23 mouse cellular contexts compared by ENCODE assay signal in the genomic region with DNA sequence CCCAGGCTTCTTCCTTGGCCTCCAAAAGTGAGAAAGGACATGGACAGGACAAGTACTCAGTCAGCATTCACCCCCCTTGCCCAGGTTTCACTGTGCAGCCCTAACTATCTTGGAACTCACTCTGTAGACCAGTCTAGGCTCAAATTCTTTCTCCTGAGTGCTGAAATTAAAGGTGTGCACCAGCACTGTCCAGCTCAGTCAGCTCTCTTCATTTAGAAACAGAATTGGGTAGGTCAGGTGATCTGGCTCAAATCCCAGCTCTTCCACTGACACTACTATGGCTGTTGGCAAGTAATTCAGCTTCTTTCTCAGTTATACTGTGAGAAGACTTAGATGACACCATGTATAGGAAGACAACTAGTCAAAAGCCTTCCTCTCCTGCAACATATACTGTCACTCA. TPM values are rescaled to one million over a fixed set of nuclear protein-coding genes. Genes with fewer than 3 reads are reported as not detected.
A peak's percentile ranks its signal among the peaks of the same experiment; 100 is the strongest.
DNase-seq lines count a peak whose midpoint lies in the region; ATAC-seq and TF ChIP-seq lines count a peak whose summit lies in the region.
"Had no signal": no experiment of that assay in that cellular context is flagged by ENCODE, and none has a peak within 500 bp of the region (broad histone marks: within the 10 kb centered on the region; RNA-seq: fewer than 3 reads in every experiment).

No protein-coding gene starts in this region.

- TF ChIP-seq CTCF in kidney, adult 2 months (conservative IDR thresholded peaks at IDR 0.05; ENCODE audit: insufficient read depth, insufficient read length, low read depth, low read length), result no peak
- TF ChIP-seq CTCF in liver, adult 2 months (IDR thresholded peaks at IDR 0.05; ENCODE audit: low read depth, low read length), result no peak

- TF ChIP-seq POLR2A in kidney, adult 2 months (IDR thresholded peaks at IDR 0.05; ENCODE audit: low read depth, low read length), result no peak
- TF ChIP-seq POLR2A in liver, adult 2 months (IDR thresholded peaks at IDR 0.05; ENCODE audit: extremely low read depth, insufficient read depth, low read length), result no peak

- H3K4me3 ChIP-seq in heart, embryonic 13.5 days, result no peak overlapping the region
- H3K4me3 ChIP-seq in kidney, adult 2 months (ENCODE audit: insufficient read depth, low read depth, low read length), result no peak overlapping the region
- no peak overlapping the region for H3K4me3 ChIP-seq in kidney, embryonic 16.5 days (ENCODE audit: low read length)
- H3K4me3 ChIP-seq in liver, adult 2 months (ENCODE audit: insufficient read depth, low read depth, low read length), result no peak overlapping the region
- H3K4me3 ChIP-seq in liver, embryonic 11.5 days (ENCODE audit: low read depth, low read length), result no peak overlapping the region
- H3K4me3 ChIP-seq: forebrain, embryonic 13.5 days; left cerebral cortex, adult 2 months; limb, embryonic 12.5 days had no signal

- no peak overlapping the region for H3K4me2 ChIP-seq in heart, embryonic 13.5 days
- no peak overlapping the region for H3K4me2 ChIP-seq in kidney, embryonic 16.5 days (replicated peaks; ENCODE audit: low read depth, low read length)
- no peak overlapping the region for H3K4me2 ChIP-seq in liver, embryonic 11.5 days
- H3K4me2 ChIP-seq: forebrain, embryonic 13.5 days; limb, embryonic 12.5 days had no signal

- H3K27ac ChIP-seq in heart, embryonic 13.5 days (replicated peaks), result peak overlapping the region; percentile 68
- H3K27ac ChIP-seq in kidney, adult 2 months (ENCODE audit: insufficient read depth, low read depth, low read length), result no peak overlapping the region
- H3K27ac ChIP-seq in kidney, embryonic 16.5 days (ENCODE audit: low read length), result no peak overlapping the region
- H3K27ac ChIP-seq in liver, adult 2 months (replicated peaks; ENCODE audit: insufficient read depth, low read depth, low read length), result no peak overlapping the region
- H3K27ac ChIP-seq in liver, embryonic 11.5 days (ENCODE audit: low read depth, low read length), result no peak overlapping the region
- H3K27ac ChIP-seq: forebrain, embryonic 13.5 days; left cerebral cortex, adult 2 months; limb, embryonic 12.5 days; liver, embryonic 14.5 days; macrophage had no signal

- no peaks in the 10 kb centered on the region for H3K27me3 ChIP-seq in heart, embryonic 13.5 days (replicated peaks)
- no peaks in the 10 kb centered on the region for H3K27me3 ChIP-seq in kidney, adult 2 months (replicated peaks; ENCODE audit: control insufficient read depth, insufficient read depth, low read length)
- H3K27me3 ChIP-seq in kidney, embryonic 16.5 days (ENCODE audit: insufficient read depth, low read length), result no peaks in the 10 kb centered on the region
- no peaks in the 10 kb centered on the region for H3K27me3 ChIP-seq in liver, adult 2 months (ENCODE audit: control insufficient read depth, insufficient read depth, low read length)
- H3K27me3 ChIP-seq in liver, embryonic 11.5 days (replicated peaks; ENCODE audit: control insufficient read depth, insufficient read depth, low read length), result no peaks in the 10 kb centered on the region
- H3K27me3 ChIP-seq: forebrain, embryonic 13.5 days; limb, embryonic 12.5 days had no signal

- H3K36me3 ChIP-seq in heart, embryonic 13.5 days, result peaks cover 46% of the 10 kb centered on the region
- H3K36me3 ChIP-seq in kidney, adult 2 months (ENCODE audit: control insufficient read depth, insufficient read depth, low read length), result no peaks in the 10 kb centered on the region
- peaks cover 10% of the 10 kb centered on the region for H3K36me3 ChIP-seq in kidney, embryonic 16.5 days (ENCODE audit: insufficient read depth, low read length)
- peaks cover 8% of the 10 kb centered on the region for H3K36me3 ChIP-seq in liver, adult 2 months (ENCODE audit: control insufficient read depth, insufficient read depth, low read length)
- peaks cover 9% of the 10 kb centered on the region; the same call in 1 of the 2 replicates for H3K36me3 ChIP-seq in liver, embryonic 11.5 days (ENCODE audit: control insufficient read depth, insufficient read depth, low read length)

- ATAC-seq in heart, embryonic 13.5 days (ENCODE audit: extremely low read depth, insufficient number of reproducible peaks, low FRiP score, low TSS enrichment), result no peak
- ATAC-seq in kidney, embryonic 16.5 days (ENCODE audit: low FRiP score, low TSS enrichment), result no peak
- ATAC-seq in liver, embryonic 11.5 days (replicated peaks; ENCODE audit: low FRiP score), result no peak
- ATAC-seq: activated CD4-positive, CD25-positive, alpha-beta regulatory T cell, adult 4 months; forebrain, embryonic 13.5 days; hindbrain, embryonic 16.5 days had no signal

- no peak overlapping the region for H3K9ac ChIP-seq in heart, embryonic 13.5 days
- H3K9ac ChIP-seq in kidney, embryonic 16.5 days (replicated peaks; ENCODE audit: low read length), result no peak overlapping the region
- H3K9ac ChIP-seq in liver, adult 2 months (ENCODE audit: low read depth, low read length), result no peak overlapping the region
- H3K9ac ChIP-seq in liver, embryonic 11.5 days (ENCODE audit: low read depth, low read length), result no peak overlapping the region
- H3K9ac ChIP-seq: forebrain, embryonic 13.5 days; limb, embryonic 12.5 days; liver, embryonic 14.5 days had no signal

- peaks cover 31% of the 10 kb centered on the region for H3K4me1 ChIP-seq in heart, embryonic 13.5 days
- H3K4me1 ChIP-seq in kidney, adult 2 months (ENCODE audit: control insufficient read depth, insufficient read depth, low read length), result peaks cover 10% of the 10 kb centered on the region; the same call in 1 of the 2 replicates
- H3K4me1 ChIP-seq in kidney, embryonic 16.5 days (ENCODE audit: insufficient read depth, low read length), result no peaks in the 10 kb centered on the region; the same call in 1 of the 2 replicates
- H3K4me1 ChIP-seq in liver, adult 2 months (ENCODE audit: control insufficient read depth, insufficient read depth, low read length), result no peaks in the 10 kb centered on the region
- peaks cover 23% of the 10 kb centered on the region for H3K4me1 ChIP-seq in liver, embryonic 11.5 days (replicated peaks; ENCODE audit: control insufficient read depth, insufficient read depth, low read length)

- DNase-seq in heart, adult 11 months, result no peak
- peak; percentile 55 for DNase-seq in kidney, adult 2 months
- DNase-seq in liver, adult 2 months (ENCODE audit: extremely low read depth, low read depth, low spot score), result peak; percentile 24
- DNase-seq in liver, embryonic 11.5 days (ENCODE audit: low spot score), result no peak
- no peak for DNase-seq in left cerebral cortex, adult 11 months (ENCODE audit: low spot score)
- DNase-seq: adrenal gland, adult 2 months; adrenal gland, postnatal 36 days; B cell, adult 2 months; cerebellum, adult 8-10 months; gastrocnemius, postnatal 14 days; lung, adult 2 months; lung, postnatal 10 days; midbrain, embryonic 14.5 days; thymus, postnatal 4 days had no signal

- peaks cover 14% of the 10 kb centered on the region; the same call in 1 of the 2 replicates for H3K79me2 ChIP-seq in liver, adult 2 months (ENCODE audit: control insufficient read depth, insufficient read depth, low read length)

- H3K9me3 ChIP-seq in heart, embryonic 13.5 days, result no peaks in the 10 kb centered on the region
- no peaks in the 10 kb centered on the region for H3K9me3 ChIP-seq in kidney, embryonic 16.5 days (ENCODE audit: low read length)
- no peaks in the 10 kb centered on the region for H3K9me3 ChIP-seq in liver, embryonic 11.5 days (ENCODE audit: control insufficient read depth, low read length)
- H3K9me3 ChIP-seq: forebrain, embryonic 13.5 days; limb, embryonic 12.5 days had no signal

RNA-seq across cellular contexts. Expression of a gene that starts 9.5 kb away (rescaled TPM):
- polyA plus RNA-seq in heart, embryonic 13.5 days (2015; fragmentation: Nextera tagmentation; extraction: Ambion mirVana), result 6.9 and 8.4 TPM in 2 replicates
- polyA plus RNA-seq in kidney, adult 2 months (2012; rRNA removed), result 8.4 and 14.5 TPM in 2 replicates
- polyA plus RNA-seq in kidney, embryonic 16.5 days (2015; fragmentation: Nextera tagmentation; extraction: Ambion mirVana), result 13.6 and 15.5 TPM in 2 replicates
- total RNA-seq in liver, adult 2 months (2014; rRNA removed), result 18.4 and 24.4 TPM in 2 replicates
- 4.0 and 4.6 TPM in 2 replicates for polyA plus RNA-seq in liver, adult 2 months (2012; rRNA removed)
- 49.4 and 49.7 TPM in 2 replicates for polyA plus RNA-seq in liver, embryonic 11.5 days (2014; fragmentation: Nextera tagmentation; extraction: Ambion mirVana)

RNA-seq across cellular contexts. Expression of a gene that starts 24.0 kb away (rescaled TPM):
- polyA plus RNA-seq in heart, embryonic 13.5 days (2015; fragmentation: Nextera tagmentation; extraction: Ambion mirVana), result 0.94 and 1.1 TPM in 2 replicates
- 2.5 and 3.1 TPM in 2 replicates for polyA plus RNA-seq in kidney, adult 2 months (2012; rRNA removed)
- 2.2 and 2.8 TPM in 2 replicates for polyA plus RNA-seq in kidney, embryonic 16.5 days (2015; fragmentation: Nextera tagmentation; extraction: Ambion mirVana)
- 0.18 TPM in 1 of 2 replicates, not detected in the other for total RNA-seq in liver, adult 2 months (2014; rRNA removed)
- polyA plus RNA-seq in liver, adult 2 months (2012; rRNA removed), result 0.70 and 0.71 TPM in 2 replicates
- polyA plus RNA-seq in liver, embryonic 11.5 days (2014; fragmentation: Nextera tagmentation; extraction: Ambion mirVana), result 1.7 TPM in 2 replicates
- polyA plus RNA-seq: activated CD4-positive, CD25-positive, alpha-beta regulatory T cell, adult 4 months had no signal

RNA-seq across cellular contexts. Expression of a gene that starts 35.0 kb away (rescaled TPM):
- polyA plus RNA-seq in heart, embryonic 13.5 days (2015; fragmentation: Nextera tagmentation; extraction: Ambion mirVana), result 73.4 and 75.1 TPM in 2 replicates
- 72.6 and 78.4 TPM in 2 replicates for polyA plus RNA-seq in kidney, adult 2 months (2012; rRNA removed)
- 97.4 and 108 TPM in 2 replicates for polyA plus RNA-seq in kidney, embryonic 16.5 days (2015; fragmentation: Nextera tagmentation; extraction: Ambion mirVana)
- 16.1 TPM in 2 replicates for total RNA-seq in liver, adult 2 months (2014; rRNA removed)
- polyA plus RNA-seq in liver, adult 2 months (2012; rRNA removed), result 52.8 and 59.1 TPM in 2 replicates
- polyA plus RNA-seq in liver, embryonic 11.5 days (2014; fragmentation: Nextera tagmentation; extraction: Ambion mirVana), result 56.1 and 58.6 TPM in 2 replicates

RNA-seq across cellular contexts. Expression of a gene that starts 35.2 kb away (rescaled TPM):
- polyA plus RNA-seq in heart, embryonic 13.5 days (2015; fragmentation: Nextera tagmentation; extraction: Ambion mirVana), result 49.9 and 54.2 TPM in 2 replicates
- 71.9 and 72.1 TPM in 2 replicates for polyA plus RNA-seq in kidney, adult 2 months (2012; rRNA removed)
- polyA plus RNA-seq in kidney, embryonic 16.5 days (2015; fragmentation: Nextera tagmentation; extraction: Ambion mirVana), result 52.9 and 55.9 TPM in 2 replicates
- total RNA-seq in liver, adult 2 months (2014; rRNA removed), result 13.4 and 17.6 TPM in 2 replicates
- polyA plus RNA-seq in liver, adult 2 months (2012; rRNA removed), result 49.2 and 50.9 TPM in 2 replicates
- polyA plus RNA-seq in liver, embryonic 11.5 days (2014; fragmentation: Nextera tagmentation; extraction: Ambion mirVana), result 44.7 and 45.7 TPM in 2 replicates

RNA-seq across cellular contexts. Expression of a gene that starts 47.7 kb away (rescaled TPM):
- polyA plus RNA-seq in heart, embryonic 13.5 days (2015; fragmentation: Nextera tagmentation; extraction: Ambion mirVana), result 11.9 and 13.6 TPM in 2 replicates
- polyA plus RNA-seq in kidney, adult 2 months (2012; rRNA removed), result 24.6 and 25.5 TPM in 2 replicates
- polyA plus RNA-seq in kidney, embryonic 16.5 days (2015; fragmentation: Nextera tagmentation; extraction: Ambion mirVana), result 16.1 and 18.4 TPM in 2 replicates
- 16.4 and 25.4 TPM in 2 replicates for total RNA-seq in liver, adult 2 months (2014; rRNA removed)
- 41.1 and 54.3 TPM in 2 replicates for polyA plus RNA-seq in liver, adult 2 months (2012; rRNA removed)
- 9.9 and 10.2 TPM in 2 replicates for polyA plus RNA-seq in liver, embryonic 11.5 days (2014; fragmentation: Nextera tagmentation; extraction: Ambion mirVana)

Comparison
In these comparisons a context has a peak if more than half of its experiments do, and no peak if none do; other contexts are left out.
1. DNase-seq: peak in kidney, adult 2 months (single experiment) and liver, adult 2 months (single experiment); none in heart, adult 11 months (single experiment), liver, embryonic 11.5 days (single experiment) and left cerebral cortex, adult 11 months (single experiment).